ENCODE assay signal across 14 mouse cellular contexts in the genomic region with DNA sequence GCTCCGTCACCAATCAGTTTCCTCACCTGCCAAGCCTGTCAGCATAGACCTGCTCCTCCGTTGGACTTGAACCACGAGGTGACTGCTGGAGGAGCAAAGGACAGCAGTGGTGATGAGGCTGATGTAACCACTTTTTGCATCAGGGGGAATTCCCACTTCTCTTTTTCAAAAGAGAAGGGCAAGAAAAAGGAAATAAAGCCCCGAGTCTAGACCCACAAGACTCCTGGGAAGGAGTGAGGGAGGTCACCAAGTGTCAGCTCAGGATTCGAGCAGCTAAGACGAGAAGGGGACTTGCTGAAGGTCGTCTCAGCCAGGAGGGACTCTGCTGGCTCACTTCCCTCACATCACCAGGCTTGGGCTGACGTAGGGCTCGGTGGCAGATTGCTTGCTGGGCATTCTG. TPM values are rescaled to one million over a fixed set of nuclear protein-coding genes. Genes with fewer than 3 reads are reported as not detected.
DNase-seq lines count a peak whose midpoint lies in the region; ATAC-seq and TF ChIP-seq lines count a peak whose summit lies in the region.
"Had no signal": no experiment of that assay in that cellular context is flagged by ENCODE, and none has a peak within 500 bp of the region (broad histone marks: within the 10 kb centered on the region; RNA-seq: fewer than 3 reads in every experiment).

No protein-coding gene starts in this region.

- WGBS in heart, embryonic 16.5 days: 71% methylated on average over 9 of the region's 9 CpGs
- 76% methylated on average over 9 of the region's 9 CpGs for WGBS in heart, embryonic 12.5 days
- 74% methylated on average over 9 of the region's 9 CpGs for WGBS in stomach, embryonic 15.5 days
- 80% methylated on average over 9 of the region's 9 CpGs for WGBS in stomach, postnatal 0 days
- 80% methylated on average over 9 of the region's 9 CpGs for WGBS in hindbrain, embryonic 16.5 days

- no peak for TF ChIP-seq CTCF in stomach, postnatal 0 days (IDR thresholded peaks at IDR 0.05; ENCODE audit: low read depth)

- H3K4me2 ChIP-seq in heart, embryonic 16.5 days (ENCODE audit: low read depth, low read length): no peak overlapping the region
- H3K4me2 ChIP-seq in heart, embryonic 12.5 days: no peak overlapping the region
- no peak overlapping the region for H3K4me2 ChIP-seq in stomach, embryonic 15.5 days
- H3K4me2 ChIP-seq in stomach, postnatal 0 days (replicated peaks; ENCODE audit: low read depth): no peak overlapping the region
- H3K4me2 ChIP-seq in hindbrain, embryonic 16.5 days (ENCODE audit: low read length): no peak overlapping the region
- H3K4me2 ChIP-seq: limb, embryonic 12.5 days had no signal

- ATAC-seq in heart, embryonic 16.5 days (replicated peaks; ENCODE audit: extremely low read depth, insufficient read depth, low FRiP score): no peak
- ATAC-seq in heart, embryonic 12.5 days (ENCODE audit: insufficient number of reproducible peaks, low FRiP score): no peak
- ATAC-seq in stomach, embryonic 15.5 days (ENCODE audit: insufficient read depth, low FRiP score, low read depth): no peak
- ATAC-seq in stomach, postnatal 0 days (ENCODE audit: low FRiP score, low TSS enrichment): no peak
- ATAC-seq in megakaryocyte progenitor cell, adult 5-6 weeks (replicated peaks; ENCODE audit: poor library complexity): peak; percentile 86
- ATAC-seq in hindbrain, embryonic 16.5 days: no peak
- ATAC-seq: forebrain, embryonic 14.5 days had no signal

- no peak for TF ChIP-seq EP300 in stomach, postnatal 0 days (optimal IDR thresholded peaks at IDR 0.05)

- H3K9me3 ChIP-seq in heart, embryonic 16.5 days (replicated peaks; ENCODE audit: control insufficient read depth, low read length): no peaks in the 10 kb centered on the region
- no peaks in the 10 kb centered on the region for H3K9me3 ChIP-seq in heart, embryonic 12.5 days (replicated peaks)
- no peaks in the 10 kb centered on the region for H3K9me3 ChIP-seq in stomach, embryonic 15.5 days
- no peaks in the 10 kb centered on the region for H3K9me3 ChIP-seq in stomach, postnatal 0 days (ENCODE audit: control insufficient read depth, low read length)
- no peaks in the 10 kb centered on the region for H3K9me3 ChIP-seq in hindbrain, embryonic 16.5 days (ENCODE audit: control insufficient read depth, low read length)
- H3K9me3 ChIP-seq: limb, embryonic 12.5 days had no signal

- peak overlapping the region; percentile 27 for H3K27ac ChIP-seq in heart, embryonic 16.5 days (ENCODE audit: low read length)
- no peak overlapping the region for H3K27ac ChIP-seq in heart, embryonic 12.5 days (ENCODE audit: poor library complexity, severe bottlenecking)
- peak overlapping the region; percentile 7; the same call in 1 of the 2 replicates for H3K27ac ChIP-seq in stomach, embryonic 15.5 days
- no peak overlapping the region for H3K27ac ChIP-seq in stomach, postnatal 0 days (replicated peaks)
- H3K27ac ChIP-seq in hindbrain, embryonic 16.5 days (ENCODE audit: low read depth, low read length): no peak overlapping the region
- H3K27ac ChIP-seq: limb, embryonic 12.5 days had no signal

- peaks cover 29% of the 10 kb centered on the region for H3K4me1 ChIP-seq in heart, embryonic 16.5 days (ENCODE audit: control insufficient read depth, insufficient read depth, low read length)
- peaks cover 22% of the 10 kb centered on the region for H3K4me1 ChIP-seq in heart, embryonic 12.5 days (replicated peaks)
- H3K4me1 ChIP-seq in stomach, embryonic 15.5 days: peaks cover 4% of the 10 kb centered on the region; the same call in 1 of the 2 replicates
- H3K4me1 ChIP-seq in stomach, postnatal 0 days (replicated peaks; ENCODE audit: control insufficient read depth, insufficient read depth): no peaks in the 10 kb centered on the region
- H3K4me1 ChIP-seq in hindbrain, embryonic 16.5 days (ENCODE audit: control insufficient read depth, insufficient read depth, low read depth, low read length): peaks cover 5% of the 10 kb centered on the region; the same call in 1 of the 2 replicates
- H3K4me1 ChIP-seq: limb, embryonic 12.5 days had no signal

- DNase-seq in stomach, postnatal 0 days (ENCODE audit: low spot score): no peak
- no peak for DNase-seq in thymus, postnatal 4 days
- DNase-seq in urinary bladder, postnatal 10 days (ENCODE audit: low spot score): no peak
- DNase-seq: cerebellum, postnatal 14 days; gastrocnemius, postnatal 25 days; heart, postnatal 10 days; kidney, postnatal 10 days had no signal

- H3K4me3 ChIP-seq in heart, embryonic 16.5 days (ENCODE audit: low read length): no peak overlapping the region
- no peak overlapping the region for H3K4me3 ChIP-seq in heart, embryonic 12.5 days
- no peak overlapping the region for H3K4me3 ChIP-seq in stomach, embryonic 15.5 days (replicated peaks)
- no peak overlapping the region for H3K4me3 ChIP-seq in stomach, postnatal 0 days (ENCODE audit: low read depth, low read length)
- no peak overlapping the region for H3K4me3 ChIP-seq in hindbrain, embryonic 16.5 days (ENCODE audit: low read length)
- H3K4me3 ChIP-seq: limb, embryonic 12.5 days had no signal

- no peaks in the 10 kb centered on the region for H3K27me3 ChIP-seq in heart, embryonic 16.5 days (ENCODE audit: control insufficient read depth, insufficient read depth, low read length)
- no peaks in the 10 kb centered on the region for H3K27me3 ChIP-seq in heart, embryonic 12.5 days (replicated peaks)
- no peaks in the 10 kb centered on the region for H3K27me3 ChIP-seq in stomach, embryonic 15.5 days (replicated peaks)
- H3K27me3 ChIP-seq in stomach, postnatal 0 days (ENCODE audit: control insufficient read depth, insufficient read depth, low read length): no peaks in the 10 kb centered on the region
- H3K27me3 ChIP-seq in hindbrain, embryonic 16.5 days (replicated peaks; ENCODE audit: control insufficient read depth, insufficient read depth, low read length): no peaks in the 10 kb centered on the region
- H3K27me3 ChIP-seq: limb, embryonic 12.5 days had no signal

- no peak overlapping the region for H3K9ac ChIP-seq in heart, embryonic 16.5 days (ENCODE audit: low read length)
- no peak overlapping the region for H3K9ac ChIP-seq in heart, embryonic 12.5 days
- no peak overlapping the region for H3K9ac ChIP-seq in stomach, embryonic 15.5 days
- no peak overlapping the region for H3K9ac ChIP-seq in stomach, postnatal 0 days (ENCODE audit: low read length)
- H3K9ac ChIP-seq in hindbrain, embryonic 16.5 days (ENCODE audit: low read depth, low read length): no peak overlapping the region
- H3K9ac ChIP-seq: limb, embryonic 12.5 days had no signal

- no peaks in the 10 kb centered on the region for H3K36me3 ChIP-seq in heart, embryonic 16.5 days (ENCODE audit: control insufficient read depth, insufficient read depth)
- no peaks in the 10 kb centered on the region for H3K36me3 ChIP-seq in heart, embryonic 12.5 days
- H3K36me3 ChIP-seq in stomach, embryonic 15.5 days: no peaks in the 10 kb centered on the region
- no peaks in the 10 kb centered on the region for H3K36me3 ChIP-seq in stomach, postnatal 0 days (ENCODE audit: control insufficient read depth, insufficient read depth, low read length)
- H3K36me3 ChIP-seq in hindbrain, embryonic 16.5 days (ENCODE audit: control insufficient read depth, insufficient read depth, low read length): no peaks in the 10 kb centered on the region
- H3K36me3 ChIP-seq: limb, embryonic 12.5 days had no signal

RNA-seq across cellular contexts. Expression of gene B4galt5, which starts 26.2 kb away (rescaled TPM):
- polyA plus RNA-seq in heart, embryonic 16.5 days (2015; fragmentation: Nextera tagmentation; extraction: Ambion mirVana): 8.1 and 8.3 TPM in 2 replicates
- polyA plus RNA-seq in heart, embryonic 12.5 days (2016; fragmentation: Nextera tagmentation; extraction: Ambion mirVana): 14.9 and 21.1 TPM in 2 replicates
- 16.7 and 17.0 TPM in 2 replicates for polyA plus RNA-seq in stomach, embryonic 15.5 days (2015; fragmentation: Nextera tagmentation; extraction: Ambion mirVana)
- 4.5 and 6.0 TPM in 2 replicates for polyA plus RNA-seq in stomach, postnatal 0 days (2015; fragmentation: Nextera tagmentation; extraction: Ambion mirVana)
- 14.6 and 23.7 TPM in 2 replicates for total RNA-seq in megakaryocyte progenitor cell, adult 5-6 weeks (2015)
- 15.4 and 24.2 TPM in 2 replicates for total RNA-seq in megakaryocyte progenitor cell, adult 5-6 weeks (2017)
- 19.7 and 22.6 TPM in 2 replicates for polyA plus RNA-seq in hindbrain, embryonic 16.5 days (2015; fragmentation: Nextera tagmentation; extraction: Ambion mirVana)

RNA-seq across cellular contexts. Expression of gene Slc9a8, which starts 46.4 kb away (rescaled TPM):
- polyA plus RNA-seq in heart, embryonic 16.5 days (2015; fragmentation: Nextera tagmentation; extraction: Ambion mirVana): 19.1 and 20.1 TPM in 2 replicates
- 22.6 and 25.6 TPM in 2 replicates for polyA plus RNA-seq in heart, embryonic 12.5 days (2016; fragmentation: Nextera tagmentation; extraction: Ambion mirVana)
- polyA plus RNA-seq in stomach, embryonic 15.5 days (2015; fragmentation: Nextera tagmentation; extraction: Ambion mirVana): 20.5 and 25.0 TPM in 2 replicates
- 10.4 and 11.8 TPM in 2 replicates for polyA plus RNA-seq in stomach, postnatal 0 days (2015; fragmentation: Nextera tagmentation; extraction: Ambion mirVana)
- 25.5 and 37.4 TPM in 2 replicates for total RNA-seq in megakaryocyte progenitor cell, adult 5-6 weeks (2015)
- total RNA-seq in megakaryocyte progenitor cell, adult 5-6 weeks (2017): 17.9 and 25.3 TPM in 2 replicates
- polyA plus RNA-seq in hindbrain, embryonic 16.5 days (2015; fragmentation: Nextera tagmentation; extraction: Ambion mirVana): 18.7 and 19.9 TPM in 2 replicates

Comparison
In these comparisons a context has a peak if more than half of its experiments do, and no peak if none do; other contexts are left out.
1. H3K27ac ChIP-seq: peak in heart, embryonic 16.5 days (single experiment) and stomach, embryonic 15.5 days (single experiment); none in heart, embryonic 12.5 days (single experiment), stomach, postnatal 0 days (single experiment) and hindbrain, embryonic 16.5 days (single experiment).